Mouse (Mus musculus): ENCODE results near the gene Map7d1.

Gene Map7d1

DNA sequence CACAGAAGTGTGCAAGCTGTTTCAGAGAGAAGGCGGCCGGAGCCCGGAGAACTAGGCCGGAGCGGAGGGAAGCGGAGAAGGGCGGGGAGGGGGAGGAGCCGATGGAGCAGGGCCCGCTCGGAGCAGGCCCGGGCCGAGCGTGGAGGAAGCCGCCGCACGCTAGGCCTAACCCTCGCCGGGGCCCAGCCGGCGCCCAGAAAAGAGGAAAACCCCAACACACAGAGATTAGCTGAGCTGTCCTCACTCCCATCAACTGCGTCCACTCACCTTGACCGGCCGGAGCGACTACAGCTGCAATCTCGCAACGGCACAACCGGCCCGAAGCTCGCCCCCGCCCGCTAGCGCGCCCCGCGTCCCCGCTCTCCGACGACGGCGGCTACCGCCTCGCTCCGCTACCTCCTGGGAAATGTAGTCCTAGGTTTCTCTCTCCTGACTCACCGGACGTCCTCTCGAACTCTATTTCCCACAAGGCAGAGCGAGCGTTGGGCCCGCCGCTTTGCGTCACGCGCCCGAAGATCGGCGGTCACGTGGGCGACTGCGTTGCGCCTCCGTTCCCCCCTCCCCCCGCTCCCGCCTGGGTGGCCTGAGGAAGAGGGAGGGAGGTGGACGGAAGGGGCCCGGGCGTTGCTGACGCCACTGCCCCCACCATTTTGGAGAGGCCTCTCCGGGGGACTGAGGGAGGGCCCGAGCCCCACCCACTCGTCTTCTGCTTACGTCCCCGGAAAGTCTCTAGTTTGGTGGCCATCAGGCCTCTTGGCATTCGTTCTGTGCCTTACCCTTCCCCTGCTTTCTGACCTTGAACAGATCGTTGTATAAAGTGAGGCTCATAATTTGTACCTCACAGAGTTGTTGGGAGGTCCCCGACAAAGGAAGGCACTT, 53.6 kb downstream of the Map7d1 start, which contains the start of gene Thrap3:
TSS of gene Thrap3 (minus strand) at position 458 of the 879 bp plus-strand sequence.
- peak; percentile 95 for DNase-seq (ENCODE audit: extremely low read depth, low read depth)

DNA sequence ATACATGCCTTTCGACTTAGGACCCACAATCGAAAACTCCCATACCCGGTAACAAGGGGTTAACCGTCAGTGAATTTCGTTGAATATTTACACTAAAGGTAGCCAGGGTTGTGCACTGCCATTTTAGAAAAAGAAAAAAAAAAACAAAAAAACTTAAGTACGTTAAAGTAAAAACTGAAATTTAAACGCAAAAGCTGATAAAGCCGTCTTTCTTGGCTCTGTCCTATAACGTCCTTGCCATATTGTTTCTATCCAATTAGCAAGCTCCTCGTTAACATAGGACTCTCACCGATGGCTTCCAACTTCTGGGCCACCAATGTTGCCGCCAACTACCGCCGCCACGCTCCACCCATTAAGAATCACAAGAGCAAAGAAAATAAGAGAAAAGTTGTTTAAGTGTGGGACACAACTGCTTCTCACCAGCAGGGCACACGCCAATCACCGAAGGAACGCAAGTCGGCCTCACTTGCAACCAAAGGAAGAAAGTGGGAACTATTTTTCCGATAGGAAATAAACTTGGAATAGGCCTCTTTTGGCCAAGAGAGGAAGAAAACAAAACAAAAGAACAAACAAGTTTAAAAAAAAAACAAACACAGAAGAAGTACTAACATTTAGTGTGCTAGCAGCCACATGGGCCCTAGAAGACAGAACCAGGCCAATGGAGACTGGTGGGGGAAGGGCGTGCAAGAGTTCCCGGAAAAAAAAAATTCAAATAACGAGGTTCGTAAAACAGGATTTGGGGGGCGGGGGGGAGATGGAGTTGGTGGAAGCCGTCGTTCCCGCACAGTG, 54.4 kb downstream of the Map7d1 start:
- DNase-seq (ENCODE audit: extremely low read depth, low read depth) = peak; percentile 66

DNA sequence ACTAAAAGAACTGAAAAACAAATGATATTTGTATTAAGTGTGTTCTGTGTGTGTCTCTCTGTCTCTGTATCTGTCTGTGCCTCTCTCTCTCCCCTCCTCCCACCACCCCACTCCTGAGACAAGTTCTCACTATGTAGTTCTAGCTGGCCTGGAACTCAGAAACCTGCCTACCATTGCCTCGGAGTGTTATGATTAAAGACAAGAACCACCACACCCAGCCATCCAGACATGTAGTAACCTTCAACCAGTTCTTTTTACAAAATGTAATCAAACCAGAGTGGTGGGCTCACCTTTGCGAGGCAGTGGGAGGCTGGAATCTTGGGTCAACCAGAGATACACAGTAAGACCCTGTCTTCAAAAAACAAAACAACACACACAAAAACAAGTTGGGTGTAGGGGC, 55.5 kb downstream of the Map7d1 start:
- no peak for DNase-seq (ENCODE audit: extremely low read depth, low read depth)

GRCm38 (mm10) chr4:126200036-126200435, 56.1 kb downstream of the Map7d1 start:
- DNase-seq (ENCODE audit: extremely low read depth, low read depth) = no peak

GRCm38 (mm10) chr4:126199556-126199955, 56.6 kb downstream of the Map7d1 start:
- DNase-seq (ENCODE audit: extremely low read depth, low read depth) = no peak

DNA sequence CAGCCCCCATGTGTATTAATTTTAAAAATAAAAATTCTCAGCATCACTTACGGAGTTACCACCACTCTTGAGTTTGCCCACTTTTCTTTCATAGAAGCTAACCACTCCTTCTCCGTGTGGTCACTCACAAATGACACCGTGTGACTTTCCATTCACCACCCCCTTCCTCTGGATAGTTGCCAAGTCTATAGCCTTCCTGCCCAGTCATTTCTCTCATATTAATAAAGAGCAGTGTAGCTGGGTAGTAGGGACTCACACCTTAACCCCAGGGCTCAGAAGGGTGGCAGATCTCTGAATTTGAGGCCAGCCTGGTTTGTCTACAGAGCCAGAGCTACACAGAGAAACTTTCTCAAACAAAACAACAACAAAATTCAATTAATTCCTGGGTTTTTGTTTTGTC, 58.7 kb downstream of the Map7d1 start:
- no peak for DNase-seq (ENCODE audit: extremely low read depth, low read depth)

DNA sequence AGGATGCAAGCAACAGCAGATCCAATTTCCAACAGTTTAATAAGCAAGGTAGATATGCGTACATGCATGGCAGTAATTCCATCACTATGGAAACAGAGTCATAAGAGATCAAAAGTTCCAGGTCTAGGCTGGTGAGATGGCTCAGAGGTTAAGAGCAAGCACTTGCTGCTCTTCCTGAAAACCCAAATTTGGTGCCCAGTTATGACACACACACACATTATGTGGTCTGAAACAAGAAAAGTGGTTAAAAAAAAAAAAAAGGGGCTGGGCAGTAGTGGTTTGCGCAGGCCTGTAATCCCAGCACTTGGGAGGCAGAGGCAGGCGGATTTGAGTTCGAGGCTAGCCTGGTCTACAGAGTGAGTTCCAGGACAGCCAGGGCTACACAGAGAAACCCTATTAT, 61.2 kb downstream of the Map7d1 start:
- DNase-seq (ENCODE audit: extremely low read depth, low read depth) = no peak

DNA sequence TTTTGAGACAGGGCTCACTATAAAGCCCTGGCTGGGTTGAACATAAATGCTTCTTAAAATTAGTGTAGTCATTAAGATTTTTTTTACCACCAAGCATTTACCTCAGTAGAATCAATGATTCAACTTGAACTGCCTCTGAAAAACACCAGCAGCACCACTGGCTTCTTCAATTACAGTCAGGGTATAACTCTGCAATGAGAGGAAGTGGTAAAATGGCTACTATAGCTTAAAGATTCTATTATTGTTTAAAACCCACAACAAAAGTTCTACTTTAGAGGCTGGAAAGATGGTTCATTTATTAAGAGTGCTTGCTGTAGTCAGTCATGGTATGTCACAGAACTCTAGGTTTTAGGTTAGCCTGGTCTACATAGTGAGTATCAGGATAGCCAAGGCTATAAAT, 61.9 kb downstream of the Map7d1 start:
- no peak for DNase-seq (ENCODE audit: extremely low read depth, low read depth)

DNA sequence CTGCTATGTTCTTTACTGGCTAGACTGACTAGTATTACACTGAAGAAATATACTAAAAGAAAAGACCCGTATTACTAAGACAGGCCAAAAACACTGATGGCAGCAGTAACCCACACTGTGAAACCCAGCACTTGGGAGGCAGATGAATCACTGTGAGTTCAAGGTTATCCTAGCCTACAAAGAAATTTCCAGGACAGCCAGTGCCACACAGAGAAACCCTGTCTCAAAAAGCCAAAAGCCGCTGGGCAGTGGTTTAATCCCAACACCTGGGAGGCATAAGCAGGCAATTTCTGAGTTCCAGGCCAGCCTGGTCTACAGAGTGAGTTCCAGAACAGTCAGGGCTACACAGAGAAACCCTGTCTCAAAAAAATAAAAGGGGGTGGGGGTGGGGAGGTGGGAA, 65.5 kb downstream of the Map7d1 start:
- DNase-seq (ENCODE audit: extremely low read depth, low read depth) = no peak

GRCm38 (mm10) chr4:126187096-126187495, 69.0 kb downstream of the Map7d1 start:
- DNase-seq (ENCODE audit: extremely low read depth, low read depth) = no peak

- no peak for DNase-seq (ENCODE audit: extremely low read depth, low read depth)
Measured at GRCm38 (mm10) chr4:126183034-126183433, 73.1 kb downstream of the Map7d1 start.
